Mouse (Mus musculus): ENCODE measurements around the gene Mrpl53.

DNA sequence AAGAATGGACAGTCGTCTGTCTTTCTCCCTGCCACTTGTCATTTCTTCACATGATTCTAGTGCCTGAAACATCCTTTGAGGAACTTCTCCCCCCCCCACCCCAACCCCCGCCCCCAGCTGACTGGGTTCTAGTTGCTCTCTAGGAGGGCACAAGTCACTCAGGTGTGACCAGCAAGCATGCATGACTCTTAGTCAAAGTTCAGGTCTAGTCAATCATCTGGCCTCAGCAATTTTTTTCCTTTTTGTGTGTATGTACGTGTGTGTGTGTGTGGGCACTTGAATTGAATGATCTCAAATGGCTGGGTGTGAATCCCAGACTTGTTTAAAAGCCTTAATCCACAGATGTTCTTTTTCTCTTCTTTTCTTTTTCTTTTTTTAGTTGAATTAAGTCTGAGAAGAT is 25.4 kb downstream of the Mrpl53 start:
- TF ChIP-seq CTCF (IDR thresholded peaks at IDR 0.05; ENCODE audit: low read depth) (no peak), EP300 (IDR thresholded peaks at IDR 0.05; ENCODE audit: low read depth) (no peak)

All from liver, postnatal 0 days (tissue).